Mouse (Mus musculus) gonadal fat pad, adult 2 months (tissue): ENCODE measurements around the gene Srp72. TPM values are rescaled to one million over a fixed set of nuclear protein-coding genes. Genes with fewer than 3 reads are reported as not detected.
"Not testable (repeated sequence)": the region's sequence is repeated elsewhere in the genome, so short reads cannot be mapped to it uniquely, and the experiment has no call there.

Experiments used
- DNase-seq: peaks from one replicate; pipeline ENCODE4 v3.0.0-alpha.2; 2012; ENCODE audit warnings: low read depth
- polyA plus RNA-seq: library from polyadenylated mRNA; depleted of rRNA; stranded (reverse); fragments of >200 nt; gene quantifications from 2 replicates; pipeline ENCODE4 v1.2.3, GENCODE M21; 2012

Srp72 gene
- polyA plus RNA-seq, 1 experiment = 43.7 TPM

DNA sequence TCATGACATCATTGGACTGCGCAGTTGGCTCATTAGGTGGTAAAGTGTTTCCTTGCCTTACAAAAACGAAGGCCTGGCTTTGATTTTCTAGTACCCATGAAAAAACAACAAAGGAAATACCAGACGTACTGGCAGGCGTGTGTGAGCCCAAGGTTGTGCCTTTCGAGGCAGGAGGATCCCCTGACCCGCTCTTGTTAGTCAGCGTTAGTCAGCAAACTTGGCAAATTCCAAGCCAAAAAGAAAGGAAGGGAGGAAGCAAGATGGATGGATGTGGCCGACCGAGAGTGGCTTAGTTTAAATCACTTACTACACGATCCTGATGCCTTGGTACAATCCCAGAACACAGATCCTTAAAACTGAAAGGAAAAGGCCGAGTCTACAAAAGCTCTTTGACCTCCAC is 11.9 kb upstream of the Srp72 start:
- no peak for DNase-seq

DNA sequence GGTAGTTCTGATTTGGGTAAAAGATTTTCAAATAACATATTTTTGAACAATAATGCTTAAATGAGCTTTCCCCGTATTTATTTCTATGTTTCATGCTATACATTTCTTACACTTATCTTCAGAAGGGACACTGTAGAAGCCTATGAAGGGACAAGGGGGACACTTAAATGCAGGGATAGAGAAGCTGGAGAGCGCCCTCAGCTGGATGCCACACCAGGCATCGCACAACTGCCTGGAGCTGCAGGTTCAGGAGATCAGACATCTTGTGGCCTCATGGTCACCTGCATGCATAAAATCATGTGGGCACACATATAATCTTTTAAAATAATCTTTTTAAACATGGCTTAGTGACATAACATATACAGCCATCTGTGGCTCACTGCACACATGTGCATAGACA is 9.8 kb upstream of the Srp72 start:
- DNase-seq = no peak

DNA sequence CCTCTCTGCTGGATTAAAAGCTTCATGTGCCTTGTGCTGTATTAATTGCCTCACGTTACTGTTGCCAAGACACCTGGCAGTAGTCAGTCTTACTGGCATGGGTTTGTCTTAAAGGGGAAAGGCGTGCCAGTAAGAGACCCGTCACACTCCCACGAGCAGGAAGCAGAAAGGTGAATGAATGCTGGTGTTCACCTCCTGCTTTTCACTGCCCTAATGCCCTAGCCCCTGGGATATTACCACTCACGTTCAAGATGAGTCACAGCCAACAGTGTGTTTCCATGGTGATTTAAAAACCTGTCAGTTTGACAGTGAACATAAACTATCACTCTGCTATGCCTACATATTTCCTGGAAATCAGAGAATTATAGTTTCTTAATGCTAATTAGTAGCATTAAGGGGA is 5.2 kb upstream of the Srp72 start:
- DNase-seq = no peak

DNA sequence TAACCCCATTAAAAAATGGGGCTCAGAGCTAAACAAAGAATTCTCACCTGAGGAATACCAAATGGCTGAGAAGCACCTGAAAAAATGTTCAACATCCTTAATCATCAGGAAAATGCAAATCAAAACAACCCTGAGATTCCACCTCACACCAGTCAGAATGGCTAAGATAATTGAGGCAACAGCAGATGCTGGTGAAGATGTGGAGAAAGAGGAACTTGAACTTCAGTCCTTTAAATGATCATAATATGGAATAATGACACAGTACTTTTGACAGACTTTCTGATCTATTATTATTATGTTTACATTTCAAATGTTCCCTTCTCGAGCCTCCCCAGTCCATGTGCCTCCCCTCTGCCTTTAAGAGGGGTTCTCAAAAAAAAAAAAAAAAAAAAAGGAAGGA is 3.4 kb upstream of the Srp72 start:
- DNase-seq = not testable (repeated sequence)

DNA sequence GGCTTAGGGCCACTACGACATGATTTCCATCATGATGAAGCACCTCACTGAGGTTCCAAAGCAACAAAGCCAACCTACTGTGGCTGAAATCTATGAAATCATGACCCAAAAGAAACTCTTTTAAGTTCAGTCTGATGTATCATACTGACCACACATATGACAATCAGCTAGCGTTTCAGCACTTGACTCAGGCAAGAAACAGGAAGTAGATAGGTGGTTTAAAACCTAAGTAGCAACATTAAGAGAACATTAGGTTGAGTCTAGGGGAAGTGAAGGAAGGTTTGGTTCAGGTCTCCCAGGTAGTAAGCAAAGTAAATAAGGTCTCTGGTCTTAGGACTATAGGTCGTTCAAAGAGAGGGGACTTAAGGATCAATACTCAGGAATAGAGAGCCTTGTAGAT is 995 bp upstream of the Srp72 start:
- DNase-seq = no peak

DNA sequence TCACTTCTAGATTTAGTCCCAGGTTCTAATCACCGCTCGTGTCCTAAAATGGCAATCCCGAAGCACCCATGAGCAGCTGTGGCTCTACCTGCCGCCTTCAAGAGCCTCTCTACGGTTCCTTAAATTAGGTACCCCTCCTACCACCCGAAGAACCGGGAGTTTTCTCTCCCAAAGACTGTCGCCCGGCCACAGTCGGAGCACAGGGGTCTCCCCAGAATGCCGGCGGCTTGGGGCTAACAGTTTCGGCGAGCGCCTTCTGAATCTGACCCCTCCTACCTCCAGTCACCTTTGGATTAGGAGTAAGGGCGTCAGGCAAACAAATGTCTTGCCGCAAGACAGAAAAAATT is 303 bp upstream of the Srp72 start:
- DNase-seq = no peak

DNA sequence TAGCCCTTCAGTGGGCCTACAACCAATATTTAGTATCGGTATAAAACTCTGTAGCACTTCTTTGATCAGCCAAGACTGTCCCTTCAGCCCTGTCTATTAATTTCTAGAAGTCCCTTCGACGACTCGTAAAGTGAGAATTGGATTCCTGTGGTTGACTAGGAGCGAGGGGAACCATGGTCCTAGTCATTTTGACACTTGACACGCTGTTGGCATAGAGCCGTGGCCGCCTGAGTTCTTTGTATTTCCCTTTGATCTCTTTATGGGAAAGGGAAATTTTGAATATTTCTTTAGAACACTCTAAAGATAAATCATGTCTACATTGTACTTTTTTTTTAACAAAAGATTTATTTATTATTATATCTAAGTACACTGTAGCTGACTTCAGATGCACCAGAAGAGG is 1.3 kb downstream of the Srp72 start:
- no peak for DNase-seq

DNA sequence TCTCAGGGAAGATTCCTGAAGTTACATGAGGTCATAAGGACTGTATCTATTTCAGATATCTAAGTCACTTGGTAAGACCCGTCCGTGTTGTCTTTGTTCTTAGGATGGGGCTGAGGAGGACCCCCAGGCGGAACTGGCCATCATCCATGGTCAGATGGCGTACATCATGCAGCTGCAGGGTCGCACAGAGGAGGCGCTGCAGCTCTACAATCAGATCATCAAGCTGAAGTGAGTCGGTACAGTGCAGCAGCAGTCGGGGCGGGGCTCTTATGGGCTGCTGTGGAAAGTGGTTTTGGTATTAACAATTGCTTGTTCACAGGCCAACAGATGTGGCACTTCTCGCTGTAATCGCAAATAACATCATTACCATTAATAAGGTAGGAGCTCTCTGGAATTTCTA is 9.5 kb downstream of the Srp72 start:
- no peak for DNase-seq

DNA sequence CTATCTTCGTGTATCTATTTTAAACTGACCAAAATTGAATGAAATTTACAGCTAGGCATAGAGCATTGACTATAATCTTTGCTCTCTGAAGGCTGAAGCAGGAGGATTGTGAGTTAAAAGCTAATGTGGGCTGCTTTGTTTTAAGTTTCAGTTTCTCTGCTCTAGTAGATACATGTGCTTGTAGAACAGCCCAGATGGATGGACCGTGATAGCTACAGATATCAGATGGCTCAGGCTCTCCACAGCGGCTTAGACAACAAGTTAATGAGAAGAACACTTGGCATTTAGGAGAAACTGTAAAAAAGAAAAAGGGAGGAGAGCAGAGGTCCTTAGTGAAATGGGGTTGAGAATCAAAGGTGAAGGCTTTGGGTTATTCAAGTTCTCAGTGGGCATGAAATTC is 16.3 kb downstream of the Srp72 start:
- DNase-seq = no peak

DNA sequence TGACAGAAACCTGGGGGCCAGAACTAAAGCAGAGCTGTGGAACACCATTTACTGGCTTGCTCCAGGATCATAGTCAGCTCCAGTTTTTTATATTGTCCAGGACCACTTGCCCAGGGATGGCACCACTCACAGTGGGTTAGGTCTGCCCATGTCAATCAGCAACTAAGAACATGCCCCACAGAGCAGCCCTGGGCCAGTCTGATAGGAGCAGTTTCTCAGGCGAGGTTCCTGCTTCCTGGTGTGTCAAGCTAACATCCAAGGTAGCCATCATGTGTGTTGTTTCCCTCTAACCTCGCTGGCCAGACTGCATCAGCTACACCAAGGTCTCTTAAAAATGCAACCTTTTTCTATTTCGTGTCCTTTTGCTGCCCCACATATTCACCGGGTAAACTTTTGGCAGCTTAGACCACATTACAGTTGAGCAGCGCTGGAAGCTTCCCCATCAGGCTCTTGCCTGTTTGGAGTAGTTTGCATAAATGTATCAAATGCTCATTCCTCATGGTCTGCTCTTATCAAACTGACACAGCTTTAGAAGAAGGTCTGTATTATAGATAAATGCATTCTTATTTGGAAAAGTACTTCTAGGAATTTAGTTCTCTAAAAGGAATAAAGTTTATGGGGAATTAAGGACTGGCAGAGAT is 18.8 kb downstream of the Srp72 start:
- DNase-seq = no peak

DNA sequence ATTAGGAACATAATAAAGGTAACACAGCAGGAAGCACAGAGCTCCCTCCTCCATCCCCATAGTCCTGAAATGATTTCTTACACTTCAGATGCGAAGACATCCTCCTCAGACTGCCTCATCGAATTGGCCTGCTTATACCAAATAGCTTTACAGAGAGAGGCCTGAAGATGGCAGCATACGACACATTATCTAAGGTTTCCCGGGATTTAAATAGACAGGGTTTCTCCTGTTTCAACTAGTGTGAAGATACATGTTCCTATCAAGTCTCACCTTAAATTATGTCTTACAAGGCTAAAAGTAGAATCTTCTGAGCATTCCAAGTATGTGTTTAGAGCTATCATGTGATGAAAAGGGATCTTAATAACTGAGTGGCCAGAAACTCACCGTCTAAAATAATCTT is 23.9 kb downstream of the Srp72 start:
- no peak for DNase-seq

DNA sequence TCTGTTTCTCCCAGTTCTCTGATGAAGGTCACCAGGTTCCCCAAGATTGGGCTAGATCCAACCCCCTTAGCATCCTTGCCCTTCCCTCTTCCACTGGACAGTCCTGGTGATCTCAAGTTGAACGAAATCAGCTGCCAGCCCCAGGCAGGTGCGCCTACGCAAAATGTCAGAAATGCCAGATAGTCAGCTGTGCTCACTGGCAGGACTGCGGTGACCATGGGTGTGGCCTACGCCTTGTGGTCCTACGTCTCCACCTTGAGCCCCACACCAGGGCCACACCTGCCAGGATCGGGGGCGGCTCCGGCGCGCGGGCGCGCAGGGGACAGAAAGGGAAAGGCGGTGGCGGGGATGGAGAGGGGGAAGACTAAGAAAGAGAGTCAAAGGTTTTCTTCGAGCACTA is 26.7 kb downstream of the Srp72 start:
- DNase-seq = no peak

DNA sequence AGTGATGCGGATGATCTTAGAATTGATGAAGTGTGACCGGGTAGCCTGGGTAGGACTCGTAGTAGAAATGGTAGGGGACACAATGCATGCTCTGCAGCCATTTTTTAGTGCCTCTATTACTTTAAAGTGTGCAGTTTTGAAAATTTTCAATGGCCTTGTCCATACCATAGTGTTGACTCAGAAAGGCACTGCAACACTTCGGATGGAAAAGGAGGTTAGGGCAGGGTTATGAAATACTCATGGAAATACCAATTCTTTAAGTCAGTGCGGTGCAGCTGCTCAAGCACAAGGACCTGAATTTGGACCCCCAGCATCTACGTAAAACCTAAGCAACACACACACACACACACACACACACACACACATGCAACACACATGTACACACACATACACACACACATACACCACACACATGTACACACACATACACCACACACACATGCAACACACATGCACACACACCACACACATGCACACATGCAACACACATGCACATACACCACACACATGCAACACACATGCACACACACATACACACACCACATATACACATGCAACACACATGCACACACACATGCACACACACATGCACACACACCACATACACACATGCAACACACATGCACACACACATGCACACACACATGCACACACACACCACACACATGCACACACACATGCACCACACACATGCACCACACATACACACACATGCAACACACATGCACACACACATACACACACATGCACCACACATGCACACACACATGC is 29.8 kb downstream of the Srp72 start, which contains the start of gene Arl9:
Gene Arl9 (plus strand): TSS at position 5 of the 771 bp plus-strand sequence.
- no peak for DNase-seq

DNA sequence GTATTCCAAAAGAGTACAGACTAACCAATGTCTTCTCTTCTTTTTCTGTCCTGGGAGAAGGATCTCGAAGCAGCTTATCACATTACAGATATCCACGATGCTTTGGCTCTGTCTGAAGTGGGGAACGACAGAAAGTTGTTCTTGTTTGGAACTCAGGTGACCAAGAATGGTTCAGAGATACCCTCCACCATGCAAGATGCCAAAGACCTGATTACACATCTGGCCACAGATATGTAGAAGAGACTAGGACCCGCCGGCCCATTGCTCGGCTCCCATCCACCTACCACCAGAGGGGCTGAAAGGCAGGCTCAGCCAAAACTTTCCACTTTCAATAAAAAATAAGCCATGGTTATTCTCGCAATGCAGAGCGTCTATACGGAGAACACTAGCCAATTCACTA is 35.9 kb downstream of the Srp72 start:
- DNase-seq = no peak

DNA sequence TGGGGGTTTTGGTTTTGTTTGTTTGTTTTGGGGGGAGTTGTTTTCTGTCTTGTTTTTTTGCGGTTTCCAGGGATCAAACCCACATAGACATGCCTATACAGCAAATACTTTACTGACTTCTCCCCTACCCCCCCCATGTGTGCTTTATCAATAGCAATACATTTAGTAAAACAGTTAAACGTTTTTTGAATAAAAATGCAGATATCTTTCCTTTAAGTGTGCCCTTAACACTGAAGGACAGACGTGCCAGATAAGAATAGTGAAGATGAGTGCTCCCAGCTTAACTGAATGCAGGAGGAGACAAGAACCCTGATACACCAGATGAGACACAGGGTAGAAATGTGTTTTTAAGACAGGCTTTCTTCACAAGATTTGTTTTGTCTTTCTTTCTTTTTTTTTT is 36.6 kb downstream of the Srp72 start:
- no peak for DNase-seq

DNA sequence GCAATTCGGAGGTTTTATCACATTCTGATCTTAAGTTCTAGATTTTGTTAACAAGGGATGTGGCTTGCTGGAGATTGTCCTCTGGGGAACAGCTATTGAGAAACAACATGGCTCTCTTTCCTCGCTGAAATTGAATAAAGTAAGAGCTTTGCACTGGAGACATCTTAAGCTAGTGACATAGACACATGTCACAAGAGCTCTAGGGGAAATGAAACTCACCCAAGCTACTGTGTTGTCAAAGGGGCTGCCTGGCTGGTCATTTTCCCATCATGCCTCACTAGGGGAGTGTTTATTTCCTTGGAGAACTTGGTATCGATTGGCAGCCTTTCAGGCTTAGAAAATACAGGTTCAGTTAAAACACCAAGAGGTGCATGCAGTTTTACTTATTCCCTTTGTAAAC is 38.7 kb downstream of the Srp72 start:
- no peak for DNase-seq

DNA sequence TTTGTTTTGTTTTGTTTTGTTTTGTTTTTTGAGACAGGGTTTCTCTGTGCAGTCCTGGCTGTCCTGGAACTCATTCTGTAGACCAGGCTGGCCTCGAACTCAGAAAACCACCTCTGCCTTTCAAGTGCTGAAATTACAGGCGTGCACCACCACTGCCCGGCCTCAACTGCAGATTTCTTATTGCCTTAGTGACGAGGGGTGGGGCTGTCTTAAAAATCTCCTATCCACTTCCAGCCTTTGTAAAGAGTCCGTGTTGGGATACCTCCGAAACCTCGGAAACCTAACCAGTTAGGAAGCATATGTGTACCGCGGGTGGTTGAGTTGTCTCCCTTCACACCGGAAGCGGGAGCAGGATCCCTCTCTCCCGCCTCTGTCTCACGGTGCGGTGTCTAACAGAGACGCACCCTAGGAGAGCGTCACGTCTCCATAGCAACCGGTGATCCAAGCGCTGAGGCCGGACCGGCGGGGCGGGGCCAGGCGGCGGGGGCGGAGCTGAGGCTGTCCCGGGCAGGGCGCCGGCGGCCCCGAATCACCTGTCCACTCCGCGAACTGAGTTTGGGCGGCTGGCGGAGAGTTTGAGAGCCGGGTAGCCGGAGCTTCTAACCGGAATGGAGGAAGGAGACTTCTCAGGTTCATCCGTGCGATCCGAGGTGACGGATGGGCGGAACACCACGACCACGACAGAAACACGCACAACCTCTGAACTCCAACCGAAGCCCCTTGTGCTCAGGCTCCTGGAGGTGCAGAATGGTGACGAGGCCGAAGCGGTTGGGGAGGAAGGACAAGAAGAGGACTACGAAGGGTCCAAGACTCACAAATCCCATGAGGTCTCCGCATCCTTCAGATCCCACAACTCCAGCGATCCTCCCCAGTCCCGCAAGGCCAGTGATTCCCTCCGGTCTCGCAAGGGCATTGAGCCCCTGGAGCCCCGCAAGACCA is 41.3 kb downstream of the Srp72 start, which contains the start of gene Thegl:
Gene Thegl (plus strand): TSS at position 480 of the 939 bp plus-strand sequence.
- no peak for DNase-seq

DNA sequence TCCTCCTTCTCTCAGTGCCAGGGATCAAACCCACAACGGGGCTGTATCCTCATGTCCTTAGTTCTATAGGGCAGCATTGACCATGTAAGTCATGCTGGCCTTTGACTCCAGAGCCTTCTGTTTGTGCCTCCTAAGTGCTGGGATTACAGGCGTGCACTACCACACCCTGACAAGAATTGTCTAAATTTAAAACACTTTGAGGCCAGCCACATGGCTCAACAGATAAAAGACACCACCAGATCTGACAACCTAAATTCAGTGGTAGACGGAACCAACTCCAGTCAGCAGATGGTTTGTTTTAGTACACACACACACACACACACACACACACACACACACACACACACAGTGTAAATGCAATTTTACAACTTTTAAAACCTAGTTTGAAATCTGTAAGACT is 53.6 kb downstream of the Srp72 start:
- no peak for DNase-seq

DNA sequence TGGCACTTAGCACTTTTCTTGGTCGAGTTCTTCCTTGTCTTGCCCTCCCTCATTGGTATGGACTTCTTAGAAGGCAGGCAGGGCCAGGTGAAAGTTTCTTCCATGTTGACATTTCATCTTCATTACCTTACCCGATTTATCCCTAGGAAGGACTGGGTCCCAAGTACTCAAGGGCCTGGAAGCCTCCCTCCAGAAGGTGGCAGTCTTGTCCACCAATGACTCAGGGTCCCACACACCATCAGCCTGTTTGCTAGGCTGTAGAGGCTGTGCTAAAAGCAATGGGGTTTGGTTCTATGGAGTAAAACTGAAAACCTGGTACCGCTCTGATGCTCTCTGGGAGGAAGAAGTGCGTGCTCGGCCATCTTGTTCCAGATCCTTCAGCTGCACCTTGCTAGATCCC is 55.3 kb downstream of the Srp72 start:
- no peak for DNase-seq

DNA sequence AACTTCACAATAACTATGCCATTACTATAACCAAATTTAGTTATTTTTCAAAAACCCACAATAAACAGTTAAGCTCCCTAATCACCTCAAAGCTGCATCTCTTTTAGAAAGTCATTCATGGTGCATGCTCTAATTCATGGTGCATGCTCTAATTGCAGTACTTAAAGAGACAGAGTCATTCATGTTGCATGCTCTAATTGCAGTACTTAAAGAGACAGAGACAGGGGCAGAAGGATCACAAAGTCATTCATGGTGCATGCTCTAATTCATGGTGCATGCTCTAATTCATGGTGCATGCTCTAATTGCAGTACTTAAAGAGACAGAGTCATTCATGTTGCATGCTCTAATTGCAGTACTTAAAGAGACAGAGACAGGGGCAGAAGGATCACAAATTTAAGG is 60.6 kb downstream of the Srp72 start:
- DNase-seq = not testable (repeated sequence)

DNA sequence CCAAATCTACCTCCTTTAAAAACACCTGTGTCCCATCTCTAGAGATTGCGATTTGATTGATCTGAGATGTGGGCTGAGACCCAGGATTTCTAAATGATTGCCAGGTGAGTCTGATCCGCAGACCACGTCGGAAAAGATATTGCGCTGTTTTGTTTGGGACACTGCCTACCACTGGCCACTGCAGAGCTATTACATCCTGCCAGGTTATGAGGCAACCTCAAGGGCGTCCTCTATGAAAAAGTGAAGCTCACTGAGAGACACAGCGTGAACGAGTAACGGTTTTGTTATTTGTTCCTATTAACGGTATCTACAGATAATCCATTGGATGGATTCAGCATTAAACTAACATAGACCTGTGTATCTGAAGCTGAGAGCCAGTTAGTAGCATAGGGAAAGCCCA is 64.0 kb downstream of the Srp72 start:
- no peak for DNase-seq

DNA sequence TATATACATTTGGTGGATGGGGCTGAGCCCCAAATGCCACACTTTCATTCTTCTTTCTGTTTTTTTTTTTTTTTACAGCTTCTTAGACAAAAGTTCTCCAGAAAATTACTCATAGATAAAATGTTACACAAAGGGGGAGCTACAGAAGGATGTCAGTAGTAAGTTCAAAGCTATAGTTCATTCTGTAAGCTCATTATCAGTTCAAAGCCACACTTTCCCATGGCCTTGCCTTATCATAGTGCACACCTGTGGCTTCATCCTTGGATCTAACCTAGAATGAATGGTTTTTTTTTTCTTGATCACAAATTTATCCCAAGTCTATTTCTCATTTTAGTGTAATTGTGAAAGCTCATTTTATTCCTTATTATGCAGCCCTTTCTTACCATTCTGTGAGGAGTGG is 64.9 kb downstream of the Srp72 start:
- no peak for DNase-seq

DNA sequence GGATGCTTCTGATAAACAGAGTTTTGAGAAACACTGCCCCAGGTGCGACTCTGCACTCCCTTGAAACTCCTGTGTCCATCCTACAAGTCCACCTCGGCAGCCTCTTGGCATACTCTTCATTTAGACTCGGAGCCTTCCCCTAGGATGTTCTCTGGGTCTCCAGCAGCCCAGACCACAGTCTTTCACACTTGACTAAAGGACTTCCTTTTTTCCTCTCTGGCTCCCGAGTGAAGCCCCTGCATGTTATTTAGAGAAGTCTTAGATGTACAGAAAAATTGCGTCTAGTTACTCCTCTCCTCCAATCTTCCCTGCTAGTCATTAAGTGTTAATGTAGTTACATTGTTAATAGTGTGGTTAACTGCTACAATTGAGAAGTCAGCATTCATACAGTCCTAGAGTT is 69.9 kb downstream of the Srp72 start:
- DNase-seq = no peak
